23 mouse cellular contexts compared by ENCODE assay signal in genomic region chr13:47368041-47368823, GRCm38 (mm10).
DNase-seq lines count a peak whose midpoint lies in the region; ATAC-seq and TF ChIP-seq lines count a peak whose summit lies in the region.
"Had no signal": no experiment of that assay in that cellular context is flagged by ENCODE, and none has a peak within 500 bp of the region (broad histone marks: within the 10 kb centered on the region; RNA-seq: fewer than 3 reads in every experiment).

No protein-coding gene starts in this region.

- H3K4me3 ChIP-seq in neural tube, embryonic 13.5 days: no peak overlapping the region
- H3K4me3 ChIP-seq in hindbrain, embryonic 10.5 days: no peak overlapping the region
- no peak overlapping the region for H3K4me3 ChIP-seq in hindbrain, postnatal 0 days (ENCODE audit: low read length)
- H3K4me3 ChIP-seq in midbrain, embryonic 16.5 days (ENCODE audit: low read depth, low read length): no peak overlapping the region
- H3K4me3 ChIP-seq: gastrocnemius, adult 2 months; limb, embryonic 12.5 days; liver, embryonic 13.5 days; lung, embryonic 15.5 days; stomach, embryonic 15.5 days had no signal

- no peak overlapping the region for H3K27ac ChIP-seq in neural tube, embryonic 13.5 days (replicated peaks)
- peak overlapping the region; percentile 35 for H3K27ac ChIP-seq in hindbrain, embryonic 10.5 days
- H3K27ac ChIP-seq in hindbrain, postnatal 0 days: no peak overlapping the region
- no peak overlapping the region for H3K27ac ChIP-seq in midbrain, embryonic 16.5 days (ENCODE audit: low read length)
- H3K27ac ChIP-seq: gastrocnemius, adult 2 months; limb, embryonic 12.5 days; liver, embryonic 13.5 days; lung, embryonic 15.5 days; stomach, embryonic 15.5 days had no signal

- no peak for TF ChIP-seq CTCF in hindbrain, postnatal 0 days (IDR thresholded peaks at IDR 0.05; ENCODE audit: low read depth)

- no peak for DNase-seq in neural tube, embryonic 10.5 days (ENCODE audit: extremely low spot score, low spot score)
- no peak for DNase-seq in hindbrain, embryonic 10.5 days (ENCODE audit: low spot score)
- DNase-seq in hindbrain, postnatal 0 days (ENCODE audit: low spot score): peak; percentile 53
- DNase-seq in left cerebral cortex, adult 9 months (ENCODE audit: low spot score in 2 of 2): no peak
- DNase-seq in layer of hippocampus, adult 9-10 months (ENCODE audit: low spot score): no peak
- no peak for DNase-seq in ovary, postnatal 10 days (ENCODE audit: low spot score)
- DNase-seq: adrenal gland, postnatal 14 days; cerebellum, adult 9-10 months; gastrocnemius, adult 2 months; heart, adult 11 months; heart, postnatal 4 days; kidney, postnatal 10 days; layer of hippocampus, adult 9-11 months; liver, embryonic 13.5 days had no signal

- no peak overlapping the region for H3K9ac ChIP-seq in neural tube, embryonic 13.5 days
- H3K9ac ChIP-seq in hindbrain, postnatal 0 days (replicated peaks; ENCODE audit: low read length): no peak overlapping the region
- H3K9ac ChIP-seq in midbrain, embryonic 16.5 days (ENCODE audit: low read depth, low read length): no peak overlapping the region
- H3K9ac ChIP-seq: limb, embryonic 12.5 days; liver, embryonic 13.5 days; lung, embryonic 15.5 days; stomach, embryonic 15.5 days had no signal

- peak; percentile 27; the same call in 1 of the 2 replicates for ATAC-seq in neural tube, embryonic 13.5 days (ENCODE audit: low read depth)
- ATAC-seq in hindbrain, postnatal 0 days: no peak
- peak; percentile 42; the same call in 1 of the 2 replicates for ATAC-seq in midbrain, embryonic 16.5 days
- ATAC-seq: activated CD4-positive, CD25-positive, alpha-beta regulatory T cell, adult 4 months; forebrain, embryonic 16.5 days; intestine, postnatal 0 days; Patski had no signal

- H3K4me2 ChIP-seq in neural tube, embryonic 13.5 days: no peak overlapping the region
- H3K4me2 ChIP-seq in hindbrain, postnatal 0 days (ENCODE audit: low read depth, low read length): 0 out of 2 replicates have a peak overlapping the region, but pooled peaks have one; percentile 1
- peak overlapping the region; percentile 2; the same call in 1 of the 2 replicates for H3K4me2 ChIP-seq in midbrain, embryonic 16.5 days (ENCODE audit: low read length)
- H3K4me2 ChIP-seq: limb, embryonic 12.5 days; liver, embryonic 13.5 days; lung, embryonic 15.5 days; stomach, embryonic 15.5 days had no signal

- peaks cover 6% of the 10 kb centered on the region for H3K4me1 ChIP-seq in neural tube, embryonic 13.5 days (replicated peaks)
- peaks cover 15% of the 10 kb centered on the region for H3K4me1 ChIP-seq in hindbrain, embryonic 10.5 days (replicated peaks)
- H3K4me1 ChIP-seq in hindbrain, postnatal 0 days (ENCODE audit: insufficient read depth, low read length): peaks cover 8% of the 10 kb centered on the region; the same call in 1 of the 2 replicates
- H3K4me1 ChIP-seq in midbrain, embryonic 16.5 days (ENCODE audit: control insufficient read depth, insufficient read depth, low read length): peaks cover 4% of the 10 kb centered on the region; the same call in 1 of the 2 replicates
- H3K4me1 ChIP-seq: limb, embryonic 12.5 days; liver, embryonic 13.5 days; lung, embryonic 15.5 days; stomach, embryonic 15.5 days had no signal

- no peaks in the 10 kb centered on the region for H3K36me3 ChIP-seq in neural tube, embryonic 13.5 days
- no peaks in the 10 kb centered on the region for H3K36me3 ChIP-seq in hindbrain, embryonic 10.5 days
- no peaks in the 10 kb centered on the region for H3K36me3 ChIP-seq in hindbrain, postnatal 0 days (ENCODE audit: insufficient read depth, low read length)
- H3K36me3 ChIP-seq in midbrain, embryonic 16.5 days (ENCODE audit: control insufficient read depth, insufficient read depth, low read length): no peaks in the 10 kb centered on the region
- H3K36me3 ChIP-seq: limb, embryonic 12.5 days; liver, embryonic 13.5 days; lung, embryonic 15.5 days; stomach, embryonic 15.5 days had no signal

- H3K9me3 ChIP-seq in neural tube, embryonic 13.5 days: no peaks in the 10 kb centered on the region
- no peaks in the 10 kb centered on the region for H3K9me3 ChIP-seq in hindbrain, embryonic 10.5 days
- no peaks in the 10 kb centered on the region for H3K9me3 ChIP-seq in hindbrain, postnatal 0 days (ENCODE audit: low read length)
- no peaks in the 10 kb centered on the region for H3K9me3 ChIP-seq in midbrain, embryonic 16.5 days (replicated peaks; ENCODE audit: control insufficient read depth, low read length, poor library complexity, severe bottlenecking)
- H3K9me3 ChIP-seq: limb, embryonic 12.5 days; liver, embryonic 13.5 days; lung, embryonic 15.5 days; stomach, embryonic 15.5 days had no signal

- H3K27me3 ChIP-seq in neural tube, embryonic 13.5 days: no peaks in the 10 kb centered on the region
- no peaks in the 10 kb centered on the region for H3K27me3 ChIP-seq in hindbrain, embryonic 10.5 days (ENCODE audit: insufficient read depth, poor library complexity, severe bottlenecking)
- H3K27me3 ChIP-seq in hindbrain, postnatal 0 days (ENCODE audit: insufficient read depth, low read length): no peaks in the 10 kb centered on the region
- no peaks in the 10 kb centered on the region for H3K27me3 ChIP-seq in midbrain, embryonic 16.5 days (ENCODE audit: control insufficient read depth, insufficient read depth, low read depth, low read length)
- H3K27me3 ChIP-seq: limb, embryonic 12.5 days; liver, embryonic 13.5 days; lung, embryonic 15.5 days; stomach, embryonic 15.5 days had no signal

- WGBS in neural tube, embryonic 13.5 days: 25% methylated on average over 13 of the region's 13 CpGs
- 56% methylated on average over 13 of the region's 13 CpGs for WGBS in hindbrain, embryonic 10.5 days
- WGBS in hindbrain, postnatal 0 days: 23% methylated on average over 13 of the region's 13 CpGs
- 17% methylated on average over 13 of the region's 13 CpGs for WGBS in midbrain, embryonic 16.5 days
